Mouse (Mus musculus) heart, postnatal 0 days (tissue): Measurements from ENCODE around the gene D10Wsu102e. TPM values are rescaled to one million over a fixed set of nuclear protein-coding genes. Genes with fewer than 3 reads are reported as not detected.
A peak's percentile ranks its signal among the peaks of the same experiment; 100 is the strongest.

Source experiments
- ATAC-seq: fragments of 200-750 bp; cut with Nextera tagmentation; 2 replicates; pipeline ENCODE4 v1.8.0; 2017; ENCODE audit warnings: low read depth, moderate number of reproducible peaks, moderate library complexity; ENCODE audit not compliant: insufficient read depth
- DNase-seq: peaks from one replicate; pipeline ENCODE4 v3.0.0-alpha.2; 2016; ENCODE audit warnings: low spot score
- H3K27ac ChIP-seq: fragments of 300-500 bp; sonication (generic); 2 replicates; pipeline ENCODE4 v1.5.1; 2014; ENCODE audit warnings: low read depth, mild to moderate bottlenecking
- H3K27me3 ChIP-seq: fragments of 300-500 bp; sonication (generic); 2 replicates; pipeline ENCODE4 v1.6.1; 2014; ENCODE audit warnings: low read length, mixed read lengths; ENCODE audit not compliant: control insufficient read depth, insufficient read depth
- H3K36me3 ChIP-seq: fragments of 300-500 bp; sonication (generic); replicated peaks from 2 replicates; pipeline ENCODE4 v1.6.1; 2014; ENCODE audit warnings: low read length, mixed read lengths; ENCODE audit not compliant: control insufficient read depth, insufficient read depth
- H3K4me1 ChIP-seq: fragments of 300-500 bp; sonication (generic); 2 replicates; pipeline ENCODE4 v1.6.1; 2014; ENCODE audit warnings: antibody characterized with exemption; ENCODE audit not compliant: control insufficient read depth, insufficient read depth
- H3K4me2 ChIP-seq: fragments of 300-500 bp; sonication (generic); 2 replicates; pipeline ENCODE4 v1.6.1; 2014; ENCODE audit warnings: low read depth, mild to moderate bottlenecking, low read length, moderate library complexity
- H3K4me3 ChIP-seq: fragments of 300-500 bp; sonication (generic); 2 replicates; pipeline ENCODE4 v1.5.1; 2014; ENCODE audit warnings: low read depth, low read length
- H3K9ac ChIP-seq: fragments of 300-500 bp; sonication (generic); replicated peaks from 2 replicates; pipeline ENCODE4 v1.6.1; 2014; ENCODE audit warnings: low read depth, low read length, mixed read lengths
- H3K9me3 ChIP-seq: fragments of 300-500 bp; sonication (generic); replicated peaks from 2 replicates; pipeline ENCODE4 v1.6.1; 2016; ENCODE audit warnings: low read length; ENCODE audit not compliant: control insufficient read depth
- CTCF ChIP-seq: IDR thresholded peaks from 2 replicates; pipeline ENCODE4 v1.5.1; 2016; ENCODE audit warnings: antibody characterized with exemption, control low read depth, low read depth
- EP300 ChIP-seq: IDR thresholded peaks from 2 replicates; pipeline ENCODE4 v1.6.1; 2016; ENCODE audit warnings: antibody characterized with exemption, low read depth
- WGBS: fragments of 180-500 bp; shearing (Covaris S2); extraction: QIAGEN DNeasy Blood & Tissue Kit; methylation state at CpG from one replicate; pipeline ENCODE4 v1.1.7; 2014; 5-methylcytosine and 5-hydroxymethylcytosine counted together
- polyA plus RNA-seq: library from polyadenylated mRNA; unstranded; fragments of >200 nt; fragmentation: Nextera tagmentation; extraction: Ambion mirVana; gene quantifications from 2 replicates; pipeline ENCODE4 v1.2.1, GENCODE M21; 2015
- total RNA-seq: library from RNA; depleted of rRNA; stranded (reverse); fragments of >200 nt; gene quantifications from 2 replicates; pipeline ENCODE4 v1.2.3, GENCODE M21; 2014; ENCODE audit warnings: low replicate concordance

The D10Wsu102e gene
- total and polyA plus RNA-seq, 2 experiments from 2014 or later = 0.18 to 0.88 TPM

GRCm38 (mm10) chr10:83359451-83359850 lies 570 bp upstream of the D10Wsu102e start:
- Histone ChIP-seq H3K4me3 (peak overlapping the region; percentile 87), H3K9ac (no peak overlapping the region), H3K36me3 (peaks cover 17% of the 10 kb centered on the region), H3K27me3 (no peaks in the 10 kb centered on the region), H3K27ac (peak overlapping the region; percentile 73), H3K4me1 (peaks cover 13% of the 10 kb centered on the region), H3K4me2 (peak overlapping the region; percentile 99), H3K9me3 (no peaks in the 10 kb centered on the region)
- no peak for TF ChIP-seq CTCF
- no peak for TF ChIP-seq EP300
- WGBS = 84% methylated on average over 4 of the region's 4 CpGs
- ATAC-seq (no peak), DNase-seq (no peak)

- no peaks in the 10 kb centered on the region for H3K27me3 ChIP-seq
- under 1% methylated on average over 39 of the region's 40 CpGs for WGBS
- ATAC-seq (peak; percentile 63; the same call in 1 of the 2 replicates), DNase-seq (no peak)
- TF ChIP-seq EP300 = no peak
- TF ChIP-seq CTCF = no peak
- H3K9ac ChIP-seq = peak overlapping the region; percentile 81
- peak overlapping the region; percentile 99 for H3K4me2 ChIP-seq
- peak overlapping the region; percentile 73 for H3K27ac ChIP-seq
- peak overlapping the region; percentile 87 for H3K4me3 ChIP-seq
- H3K36me3 ChIP-seq = peaks cover 26% of the 10 kb centered on the region
- no peaks in the 10 kb centered on the region for H3K9me3 ChIP-seq
- peaks cover 13% of the 10 kb centered on the region for H3K4me1 ChIP-seq
Observed at GRCm38 (mm10) chr10:83360356-83360755, 335 bp downstream of the D10Wsu102e start.

DNA sequence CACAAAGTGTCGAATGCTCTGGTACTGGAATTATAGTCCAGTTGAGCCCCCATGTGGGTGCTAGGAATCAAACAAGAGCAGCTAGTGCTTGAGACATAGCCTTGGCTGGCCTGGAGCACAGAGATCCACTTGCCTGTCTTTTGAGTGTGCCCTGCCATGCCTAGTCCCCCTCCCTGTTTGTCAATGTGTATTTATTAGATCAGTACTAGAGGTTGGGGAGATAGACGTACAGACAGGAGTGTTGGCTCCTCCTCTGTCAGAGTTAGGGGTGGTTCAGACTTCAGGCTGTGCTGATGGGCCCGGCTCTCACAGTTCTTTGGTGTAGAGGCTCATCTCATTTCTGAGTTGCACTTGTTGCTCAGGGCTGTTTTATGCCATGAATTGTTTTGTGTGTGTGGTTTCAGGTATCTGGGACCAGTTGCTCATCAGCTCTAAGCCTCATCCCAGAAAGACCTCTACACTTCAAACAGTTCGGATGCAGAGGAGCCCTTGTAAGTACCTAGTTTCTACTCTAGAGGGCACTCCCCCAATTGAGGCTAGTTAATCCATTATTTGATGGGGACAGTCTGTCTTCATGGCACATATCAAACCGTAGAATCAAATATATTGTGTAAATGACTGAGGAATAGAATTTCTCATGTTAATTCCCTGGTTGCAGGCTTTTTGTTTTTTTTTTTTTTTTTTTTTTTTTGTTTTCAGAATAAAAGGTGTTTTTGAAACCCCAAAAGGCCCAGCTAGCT lies 1.8 kb downstream of the D10Wsu102e start:
- TF ChIP-seq EP300 = no peak
- peak; percentile 50 for TF ChIP-seq CTCF
- no peak for ATAC-seq
- Histone ChIP-seq H3K9me3 (no peaks in the 10 kb centered on the region), H3K4me1 (peaks cover 13% of the 10 kb centered on the region), H3K36me3 (peaks cover 41% of the 10 kb centered on the region), H3K4me3 (no peak overlapping the region), H3K27me3 (no peaks in the 10 kb centered on the region), H3K27ac (no peak overlapping the region), H3K4me2 (no peak overlapping the region), H3K9ac (no peak overlapping the region)
- WGBS = 52% methylated on average over 5 of the region's 5 CpGs
- no peak for DNase-seq

DNA sequence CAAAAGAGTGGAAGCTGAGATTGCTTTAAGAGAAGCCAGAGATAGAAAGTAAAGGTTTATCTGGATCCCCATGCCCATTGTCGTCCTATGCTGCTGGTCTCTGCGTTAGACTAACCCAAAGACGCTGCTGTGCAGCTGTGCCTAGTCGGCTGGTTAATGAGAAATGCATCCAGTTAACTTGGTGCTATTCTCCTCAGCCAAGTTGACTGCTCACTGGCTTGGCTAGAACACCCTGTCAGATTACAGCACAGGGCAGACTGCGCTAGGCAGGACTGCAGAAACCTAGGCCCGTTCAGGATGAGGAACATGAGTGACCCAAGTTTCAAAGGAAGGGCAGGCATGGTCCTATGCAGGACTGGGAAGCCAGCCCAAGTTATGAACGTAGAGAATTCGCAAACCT lies 3.4 kb downstream of the D10Wsu102e start:
- H3K4me1 ChIP-seq = peaks cover 13% of the 10 kb centered on the region
- no peaks in the 10 kb centered on the region for H3K27me3 ChIP-seq
- H3K9ac ChIP-seq = no peak overlapping the region
- no peak overlapping the region for H3K27ac ChIP-seq
- no peak for TF ChIP-seq CTCF
- no peak for TF ChIP-seq EP300
- no peak overlapping the region for H3K4me3 ChIP-seq
- no peaks in the 10 kb centered on the region for H3K9me3 ChIP-seq
- H3K36me3 ChIP-seq = peaks cover 56% of the 10 kb centered on the region
- no peak overlapping the region for H3K4me2 ChIP-seq
- ATAC-seq = no peak
- DNase-seq = no peak
- 91% methylated on average over 8 of the region's 8 CpGs for WGBS

- WGBS = 77% methylated on average over 5 of the region's 5 CpGs
- Histone ChIP-seq H3K4me1 (no peaks in the 10 kb centered on the region), H3K27ac (no peak overlapping the region), H3K9me3 (no peaks in the 10 kb centered on the region), H3K36me3 (peaks cover 68% of the 10 kb centered on the region), H3K4me2 (no peak overlapping the region), H3K9ac (no peak overlapping the region), H3K4me3 (no peak overlapping the region), H3K27me3 (no peaks in the 10 kb centered on the region)
- ATAC-seq (no peak), DNase-seq (no peak)
- TF ChIP-seq EP300 (no peak), CTCF (no peak)
Observed at GRCm38 (mm10) chr10:83368918-83369317, 8.9 kb downstream of the D10Wsu102e start.
